Mouse (Mus musculus): ENCODE results near the gene Etnk1.
"Not testable (repeated sequence)": the region's sequence is repeated elsewhere in the genome, so short reads cannot be mapped to it uniquely, and the experiment has no call there.

The Etnk1 gene

DNA sequence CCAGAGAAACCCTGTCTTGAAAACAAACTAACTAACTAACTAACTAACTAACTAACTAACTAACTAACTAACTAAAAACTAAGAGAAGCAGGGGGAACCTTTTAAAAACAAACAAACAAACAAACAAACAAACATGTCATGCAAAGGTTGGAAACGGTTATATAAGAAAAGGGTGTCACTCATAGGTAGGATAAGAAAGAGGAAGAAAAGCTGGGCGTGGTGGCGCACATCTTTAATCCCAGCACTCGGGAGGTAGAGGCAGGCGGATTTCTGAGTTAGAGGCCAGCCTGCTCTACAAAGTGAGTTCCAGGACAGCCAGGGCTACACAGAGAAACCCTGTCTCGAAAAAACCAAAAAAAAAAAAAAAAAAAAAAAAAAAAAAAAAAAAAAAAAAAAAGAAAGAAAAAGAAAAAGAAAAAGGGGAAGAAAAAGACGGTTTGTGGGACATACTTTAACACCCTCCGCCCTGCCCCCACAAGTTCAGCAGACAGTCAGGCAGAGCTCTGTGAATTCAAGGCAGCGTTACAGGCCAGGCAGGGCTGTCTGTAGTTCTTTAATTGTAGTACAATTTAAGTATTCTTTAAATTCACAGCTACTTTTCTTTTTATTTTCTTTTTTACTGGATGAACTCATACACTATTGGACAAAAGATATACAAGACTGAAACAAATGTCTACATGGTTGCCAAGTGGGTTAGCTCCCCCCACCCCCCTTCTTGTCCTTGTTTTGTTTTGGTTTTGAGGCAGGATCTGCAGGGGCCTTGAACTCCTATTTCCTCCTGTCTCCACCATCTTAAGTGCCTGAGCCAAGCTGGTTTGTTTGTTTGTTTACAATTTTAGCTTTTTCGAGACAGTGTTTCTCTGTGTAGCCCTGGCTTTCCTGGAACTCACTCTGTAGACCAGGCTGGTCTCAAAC is 15.7 kb upstream of the Etnk1 start:
- DNase-seq (ENCODE audit: low spot score): not testable (repeated sequence)

DNA sequence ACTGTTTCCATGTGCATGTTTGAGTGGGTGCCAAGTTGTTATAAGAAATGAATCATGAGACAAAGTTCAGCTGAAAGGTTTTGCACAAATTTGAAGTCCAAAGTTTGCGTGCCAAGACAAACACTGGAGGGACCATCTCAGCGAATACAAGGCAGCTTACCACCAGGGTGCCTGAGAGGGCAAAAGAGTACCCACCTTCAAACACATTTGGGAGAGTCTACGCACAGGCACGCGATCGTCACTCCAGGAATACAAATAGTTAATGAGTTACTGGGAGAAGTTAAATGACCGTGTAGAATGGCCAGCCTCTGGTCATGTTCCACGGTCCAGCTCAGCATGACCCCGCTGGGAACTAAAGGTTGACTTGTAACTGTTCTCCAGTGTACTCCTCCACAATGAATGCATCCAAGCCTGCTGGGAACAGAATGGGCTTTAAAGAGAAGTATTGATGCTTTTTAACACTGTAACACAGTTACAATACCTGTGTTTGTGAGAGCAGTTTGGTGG is 14.6 kb upstream of the Etnk1 start:
- DNase-seq (ENCODE audit: low spot score): no peak

DNA sequence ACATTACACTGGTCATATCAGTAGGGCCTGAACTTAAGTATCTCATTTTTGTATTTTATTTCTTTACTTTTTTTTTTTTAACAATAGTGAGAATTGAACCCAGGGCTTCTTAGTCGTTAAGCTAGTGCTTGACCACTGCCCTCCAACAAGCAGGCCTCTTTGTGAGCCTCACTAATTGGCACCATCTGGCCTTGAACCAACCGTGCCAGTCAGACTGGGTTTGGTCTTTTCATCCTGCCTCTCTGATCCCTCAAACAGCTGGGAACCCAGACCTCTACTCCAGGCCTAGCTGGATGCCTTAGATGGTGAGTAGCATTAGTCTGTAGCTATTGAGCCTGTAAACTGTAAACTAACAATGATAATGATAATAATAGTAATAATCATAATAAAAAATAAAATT is 13.9 kb upstream of the Etnk1 start:
- DNase-seq (ENCODE audit: low spot score): no peak

DNA sequence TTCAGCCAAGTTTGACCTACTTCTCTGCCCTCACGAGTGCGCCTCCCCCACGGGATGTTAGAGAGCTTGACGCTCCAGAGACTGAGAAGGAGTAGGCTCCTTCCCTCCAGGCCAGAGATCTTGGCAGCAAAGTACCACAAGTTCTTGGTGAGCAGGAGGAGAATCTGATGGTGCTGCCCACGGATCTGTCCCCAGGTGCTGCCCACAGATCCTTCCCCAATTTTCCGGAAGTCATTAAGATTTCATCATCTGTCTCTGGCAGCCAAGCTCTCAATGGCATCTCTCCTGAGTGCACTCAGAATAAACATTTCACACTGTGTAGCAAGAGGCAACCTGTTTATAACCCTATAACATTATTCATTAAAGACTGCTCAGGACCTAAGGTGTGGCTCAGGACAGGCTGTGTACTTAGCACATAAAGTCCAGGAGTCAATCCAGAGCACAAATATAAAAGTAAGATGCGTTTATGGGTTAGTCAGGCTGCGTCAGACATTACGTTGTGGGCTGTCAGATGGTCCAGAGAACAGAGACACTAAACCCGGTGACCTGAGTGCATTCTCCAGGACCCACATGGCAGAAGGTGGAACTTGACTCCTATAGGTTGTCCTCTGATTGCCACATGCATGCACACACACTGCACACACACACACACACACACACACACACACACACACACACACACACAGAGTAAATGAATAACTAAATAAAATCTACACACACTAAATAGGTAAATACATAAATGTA is 13.1 kb upstream of the Etnk1 start:
- no peak for DNase-seq (ENCODE audit: low spot score)

DNA sequence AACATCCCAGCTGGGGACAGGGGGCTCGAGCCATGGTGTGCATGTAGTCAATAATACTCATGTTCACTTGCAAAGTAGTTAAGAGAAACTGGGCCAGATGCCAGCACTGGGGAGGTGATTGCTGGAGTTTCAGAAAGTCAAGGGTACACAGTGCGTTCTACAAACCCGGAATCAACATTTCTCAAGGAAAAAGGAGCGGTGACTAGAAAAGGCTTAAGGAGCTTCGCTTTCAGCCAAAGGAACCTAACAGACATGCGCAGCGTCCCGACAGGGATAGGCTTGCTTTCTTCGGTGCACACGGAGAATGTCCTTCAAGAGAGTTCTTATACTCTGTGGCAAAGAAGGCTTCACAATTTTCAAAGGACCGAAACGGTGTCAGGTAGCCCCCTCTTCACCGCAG is 12.1 kb upstream of the Etnk1 start:
- DNase-seq (ENCODE audit: low spot score): peak; percentile 44

DNA sequence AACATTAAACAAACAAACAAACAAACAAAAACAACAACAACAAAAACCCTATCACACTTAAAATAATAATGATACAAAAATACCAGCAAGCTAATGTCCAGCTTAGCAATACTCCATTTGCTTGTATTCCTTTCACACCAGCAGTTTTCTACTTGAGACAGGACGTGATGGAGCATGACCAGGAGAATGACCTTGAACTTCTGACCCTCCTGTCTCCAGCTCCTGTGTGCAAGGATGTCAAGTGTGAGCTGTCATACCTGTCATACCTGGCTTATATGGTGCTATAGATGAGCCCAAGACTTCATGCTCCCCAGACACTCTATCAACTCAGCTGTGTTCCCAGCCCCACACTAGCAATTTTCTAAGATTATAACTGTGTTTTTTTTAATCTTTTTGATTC is 11.0 kb upstream of the Etnk1 start:
- DNase-seq (ENCODE audit: low spot score): no peak

DNA sequence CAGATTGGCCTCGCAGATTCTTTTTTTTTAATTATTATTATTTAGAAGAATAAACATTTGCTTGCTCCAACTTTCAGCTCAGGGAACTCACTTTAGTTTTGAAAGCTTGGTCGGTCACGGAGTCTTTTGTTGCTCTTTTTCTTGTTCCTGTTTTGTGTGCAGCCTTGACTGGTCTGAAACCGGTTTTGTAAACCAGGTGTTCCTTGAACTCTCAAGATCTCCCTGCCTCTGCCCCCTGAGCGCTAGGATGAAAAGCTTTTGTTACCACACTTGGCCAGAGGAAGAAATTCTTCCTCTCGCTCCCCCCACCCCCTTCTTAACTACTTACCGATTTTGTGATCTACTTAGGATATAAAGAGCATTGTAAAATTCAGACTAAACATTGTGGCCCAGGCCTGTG is 10.3 kb upstream of the Etnk1 start:
- DNase-seq (ENCODE audit: low spot score): no peak

DNA sequence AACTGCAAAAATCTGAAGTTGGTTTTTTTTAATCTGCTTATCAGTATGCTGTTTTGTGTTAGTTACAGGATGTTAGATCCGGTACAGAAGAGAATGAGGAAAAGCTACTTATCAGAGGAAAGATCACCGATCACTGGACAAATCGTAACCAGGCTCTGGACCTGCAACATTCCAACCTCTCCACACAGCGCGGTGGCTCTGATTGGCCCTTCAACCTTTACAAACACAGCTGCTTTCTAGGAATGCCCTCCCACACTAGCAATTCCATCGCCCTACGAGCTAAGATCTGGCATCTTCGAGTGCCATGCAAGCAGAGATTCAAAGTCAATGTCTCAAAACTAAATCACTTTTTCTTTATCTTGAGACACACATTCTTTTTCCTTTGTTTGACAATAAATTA is 9.6 kb upstream of the Etnk1 start:
- DNase-seq (ENCODE audit: low spot score): no peak

DNA sequence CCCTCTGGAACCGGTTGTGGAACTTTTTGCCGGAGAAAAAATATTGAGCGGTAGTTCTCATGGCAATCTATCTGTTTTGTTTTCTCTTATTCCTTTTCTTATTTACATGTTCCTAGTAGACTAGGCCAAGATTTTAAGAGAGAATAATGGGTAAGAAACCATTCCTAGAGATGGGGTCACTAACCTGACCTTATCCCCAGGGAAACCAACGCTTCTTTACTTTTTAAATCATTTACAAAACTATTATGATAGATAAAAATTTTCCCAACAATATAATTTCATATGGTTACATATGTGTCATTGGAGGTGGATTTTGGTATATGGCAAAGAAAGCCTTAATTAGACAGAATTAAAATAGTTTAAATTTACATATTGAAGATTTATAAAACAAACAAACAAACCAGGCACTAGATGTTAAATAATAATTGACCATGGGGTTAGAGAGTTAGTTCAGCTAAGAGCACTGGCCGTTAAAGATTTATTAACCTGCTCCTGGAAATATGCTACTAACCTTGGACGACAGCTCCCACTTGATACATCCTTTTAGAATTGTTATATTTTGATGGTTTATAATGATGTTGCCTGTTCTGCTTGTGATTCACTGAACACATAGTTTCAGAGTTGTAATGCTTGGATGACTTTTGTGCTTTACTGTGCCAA is 6.3 kb upstream of the Etnk1 start:
- no peak for DNase-seq (ENCODE audit: low spot score)

DNA sequence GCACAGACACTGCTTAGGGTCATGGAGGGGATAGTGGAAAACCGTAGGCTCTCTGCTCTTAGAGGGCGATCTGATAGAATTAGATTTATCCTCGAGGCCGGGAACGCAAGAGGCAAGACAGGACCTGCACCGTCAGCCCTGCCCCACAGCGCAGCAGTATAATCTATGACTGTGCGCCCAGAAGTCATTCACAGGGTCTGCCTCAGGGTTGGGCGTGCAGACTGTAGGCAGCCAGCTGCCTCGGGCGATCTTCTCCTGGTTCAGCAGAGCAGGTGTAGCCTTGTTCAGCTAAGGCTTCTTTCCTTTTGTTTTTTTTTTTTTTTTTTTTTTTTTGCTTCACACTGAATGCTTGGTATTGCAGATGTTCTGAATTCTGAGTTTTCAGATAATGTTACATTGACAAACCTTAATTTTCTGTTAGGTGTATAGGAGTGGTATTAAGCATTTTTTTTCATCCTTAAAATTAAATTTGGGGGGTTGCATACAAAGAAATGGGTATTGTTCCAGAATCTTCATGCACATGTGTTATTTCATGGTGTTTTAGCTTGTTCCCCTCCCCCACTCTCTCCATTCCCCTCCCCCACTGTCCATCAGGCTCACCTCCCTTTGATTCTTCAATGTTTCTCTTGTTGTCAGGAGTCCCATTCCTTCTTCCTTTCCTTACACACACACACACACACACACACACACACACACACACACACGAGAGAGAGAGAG is 4.7 kb upstream of the Etnk1 start:
- no peak for DNase-seq (ENCODE audit: low spot score)

DNA sequence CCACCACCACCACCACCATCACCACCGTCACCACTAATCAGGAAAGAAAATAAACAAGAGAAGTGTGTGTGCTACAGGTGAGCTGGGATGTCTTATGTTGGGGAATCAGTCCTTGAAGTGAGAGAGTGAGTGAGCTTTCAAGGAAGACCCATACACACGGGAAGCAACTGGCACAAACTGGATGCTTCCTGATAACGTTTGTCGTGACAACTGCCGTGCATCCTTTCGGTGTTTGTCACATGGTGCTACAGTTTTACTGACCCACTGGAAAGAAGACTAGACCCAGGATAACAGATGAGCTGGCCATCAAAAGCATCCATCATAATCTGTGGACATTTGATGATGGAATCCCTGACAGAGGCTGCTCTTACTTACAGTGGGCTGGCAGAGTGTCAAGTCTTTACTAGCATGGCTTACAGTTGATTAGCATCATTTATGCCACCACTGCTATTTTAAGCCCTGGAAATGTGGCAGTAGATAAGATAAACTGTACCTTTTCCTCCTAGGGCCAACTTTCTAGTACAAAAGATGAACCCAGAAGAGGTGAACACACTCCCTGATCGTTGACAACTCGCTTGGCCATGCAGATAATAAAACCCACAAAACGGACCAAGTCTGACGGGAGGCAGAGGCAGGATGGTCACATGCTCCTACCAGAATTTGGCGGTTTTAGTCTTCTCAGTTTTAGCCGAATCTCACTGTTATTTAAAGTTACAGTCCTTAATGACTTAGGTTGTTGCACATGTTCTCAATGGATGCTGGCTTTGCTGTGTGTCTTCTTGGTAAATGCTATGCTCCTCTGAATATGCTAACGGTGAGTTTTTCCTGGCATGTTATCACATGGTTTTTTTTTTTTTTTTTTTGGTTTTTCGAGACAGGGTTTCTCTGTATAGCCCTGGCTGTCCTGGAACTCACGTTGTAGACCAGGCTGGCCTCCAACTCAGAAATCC is 2.8 kb upstream of the Etnk1 start:
- no peak for DNase-seq (ENCODE audit: low spot score)

DNA sequence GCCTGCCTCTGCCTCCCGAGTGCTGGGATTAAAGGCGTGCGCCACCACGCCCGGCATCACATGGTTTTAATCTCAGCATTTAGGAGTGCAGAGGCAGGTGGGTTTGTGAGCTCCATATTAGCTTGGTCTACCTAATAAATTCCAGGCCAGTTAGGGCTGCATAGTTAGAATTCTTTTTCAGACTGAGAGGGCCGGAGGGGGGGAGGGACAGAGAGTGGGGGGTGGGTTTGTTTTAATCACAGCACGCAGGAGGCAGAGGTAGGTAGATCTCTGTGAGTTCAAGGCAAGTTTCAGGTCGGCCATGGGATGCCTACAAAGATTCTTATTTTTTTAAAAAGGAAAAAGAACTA is 2.1 kb upstream of the Etnk1 start:
- DNase-seq (ENCODE audit: low spot score): no peak

DNA sequence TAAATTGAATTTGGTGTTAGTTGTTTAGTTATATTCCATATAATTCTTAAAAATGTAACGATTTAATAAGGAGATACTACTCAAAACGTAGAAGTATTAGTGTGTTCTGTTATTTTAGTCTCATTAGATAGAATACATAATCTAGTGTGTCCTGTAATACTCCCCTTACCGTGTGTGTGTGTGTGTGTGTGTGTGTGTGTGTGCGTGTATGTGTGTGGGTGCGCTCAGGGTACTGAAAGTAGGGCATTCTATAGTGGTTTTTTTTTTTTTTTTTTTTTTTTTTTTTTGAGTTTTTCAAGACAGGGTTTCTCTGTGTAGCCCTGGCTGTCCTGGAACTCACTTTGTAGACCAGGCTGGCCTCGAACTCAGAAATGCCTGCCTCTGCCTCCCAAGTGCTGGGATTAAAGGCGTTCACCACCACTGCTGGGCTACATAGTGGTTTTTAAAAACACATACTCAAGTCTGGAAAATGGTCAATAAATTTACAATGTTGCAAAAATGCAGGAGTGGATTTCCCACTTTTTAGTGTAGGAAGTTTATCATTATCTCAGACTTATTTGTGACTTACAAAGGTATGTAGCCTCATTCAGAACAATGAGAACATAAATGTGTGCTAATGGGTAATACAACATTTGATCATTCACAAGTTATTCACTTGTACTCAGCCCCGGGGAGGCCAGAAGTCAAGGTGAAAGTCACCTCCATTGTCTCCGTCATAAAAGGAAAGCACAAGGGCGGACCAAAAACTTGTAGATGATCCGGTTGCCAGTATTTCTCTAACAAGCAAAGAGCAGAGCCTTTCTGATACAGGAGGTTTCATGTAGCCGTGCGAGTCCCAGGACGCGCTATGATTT is 1.4 kb upstream of the Etnk1 start:
- DNase-seq (ENCODE audit: low spot score): no peak

DNA sequence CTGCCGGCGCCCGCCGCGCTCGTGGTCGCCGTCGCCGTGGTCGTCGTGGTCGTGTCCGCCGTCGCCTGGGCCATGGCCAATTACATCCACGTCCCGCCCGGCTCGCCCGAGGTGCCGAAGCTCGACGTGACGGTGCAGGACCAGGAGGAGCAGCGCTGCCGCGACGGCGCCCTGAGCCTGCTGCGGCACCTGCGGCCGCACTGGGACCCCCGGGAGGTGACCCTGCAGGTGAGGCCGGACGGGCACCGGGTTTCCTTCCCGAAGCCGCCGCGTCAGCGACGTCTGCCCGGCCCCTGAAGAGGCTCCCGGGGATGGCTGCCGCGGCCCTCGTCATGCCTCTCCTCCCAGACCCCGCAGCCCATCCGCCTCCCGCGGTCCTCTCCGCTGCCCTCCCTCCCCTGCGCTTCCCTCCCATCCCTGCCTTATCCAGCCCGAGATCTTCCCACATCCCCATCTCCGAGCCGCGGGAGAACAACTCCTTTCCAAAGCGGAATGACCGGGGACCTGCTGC is 443 bp downstream of the Etnk1 start:
- no peak for DNase-seq (ENCODE audit: low spot score)

DNA sequence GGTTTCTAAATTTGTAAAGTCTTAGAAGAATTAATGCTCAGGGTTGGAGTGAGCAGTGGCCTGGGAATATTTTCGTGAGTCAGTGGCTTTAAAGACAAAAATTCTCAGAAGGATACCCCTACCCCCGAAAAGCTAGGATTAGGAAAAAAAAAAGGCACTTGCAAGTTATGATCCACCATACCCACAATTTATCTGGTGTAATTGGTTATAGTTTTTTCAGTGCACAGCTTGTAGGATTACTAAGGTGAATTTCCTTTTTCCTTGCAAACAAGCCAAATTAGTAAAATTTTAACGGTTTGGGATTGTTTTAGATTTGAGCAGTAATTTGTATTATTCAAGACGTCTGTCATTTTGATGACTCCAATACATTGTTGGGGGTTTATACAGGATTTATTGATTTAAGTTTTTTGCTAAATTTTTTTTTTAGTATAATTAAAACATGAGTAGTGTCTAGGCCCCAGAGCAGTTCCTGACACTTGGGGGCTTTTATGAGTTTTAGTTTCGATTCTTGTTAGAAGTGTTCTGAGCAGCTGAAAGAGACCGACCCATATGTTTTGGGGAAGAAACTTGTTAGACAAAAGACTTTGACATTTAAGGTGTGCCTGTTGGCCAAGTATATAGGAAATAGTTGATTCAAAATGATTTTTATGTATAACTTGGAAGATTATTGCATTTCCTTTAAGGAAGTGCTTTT is 1.1 kb downstream of the Etnk1 start:
- no peak for DNase-seq (ENCODE audit: low spot score)

DNA sequence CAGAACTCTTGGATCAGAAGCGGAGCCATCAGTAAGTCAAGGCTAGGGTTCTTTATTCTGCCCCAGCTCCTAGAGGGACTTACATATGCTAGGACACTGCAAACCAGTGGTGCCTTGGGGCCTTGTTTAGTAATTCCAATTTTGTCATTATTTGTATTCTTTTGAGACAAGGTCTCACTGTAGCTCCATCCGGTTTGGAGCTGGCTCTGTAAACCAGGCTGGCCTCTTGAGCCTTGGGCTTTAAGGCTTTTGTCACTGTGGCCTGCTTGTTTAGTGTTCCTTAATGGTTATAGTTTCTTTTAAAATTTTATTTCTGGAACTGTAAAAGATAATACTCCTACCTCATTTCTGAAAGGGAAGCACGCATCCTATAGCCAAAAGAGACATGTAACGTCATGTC is 2.4 kb downstream of the Etnk1 start:
- no peak for DNase-seq (ENCODE audit: low spot score)

DNA sequence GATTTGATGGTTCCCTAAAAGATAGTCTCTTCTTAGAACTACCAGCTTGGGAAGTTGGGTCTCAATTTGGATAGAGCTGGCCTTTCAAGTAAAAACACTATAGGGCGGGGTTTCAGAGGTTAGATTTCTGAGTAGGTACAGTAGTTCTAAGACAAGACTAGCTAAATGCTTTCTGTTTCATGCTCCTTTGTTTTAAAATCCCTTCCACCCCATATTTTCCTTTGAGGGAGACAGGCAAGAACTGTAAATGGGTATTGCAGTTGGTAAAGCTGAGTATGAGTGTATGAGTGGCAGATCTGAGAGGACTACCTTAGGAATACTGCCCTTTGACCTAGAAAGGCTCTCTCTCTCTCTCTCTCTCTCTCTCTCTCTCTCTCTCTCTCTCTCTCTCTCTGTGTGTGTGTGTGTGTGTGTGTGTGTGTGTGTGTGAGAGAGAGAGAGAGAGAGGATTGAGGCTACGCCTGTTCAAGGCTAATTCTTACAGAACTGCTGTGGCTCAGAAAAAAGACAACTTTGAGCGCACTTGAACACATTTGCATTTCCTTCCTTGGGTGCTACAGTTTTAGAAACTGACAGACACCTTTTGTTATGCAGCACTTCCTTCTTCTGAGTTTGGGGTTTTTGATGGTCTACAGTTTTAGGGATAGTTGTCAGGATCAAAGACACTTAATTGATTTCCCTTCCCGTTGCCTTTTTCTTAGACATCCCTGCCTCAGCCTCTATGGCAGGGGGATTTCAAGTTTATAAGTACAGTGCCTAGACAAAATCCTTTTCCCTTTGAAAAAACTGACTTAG is 3.3 kb downstream of the Etnk1 start:
- no peak for DNase-seq (ENCODE audit: low spot score)

DNA sequence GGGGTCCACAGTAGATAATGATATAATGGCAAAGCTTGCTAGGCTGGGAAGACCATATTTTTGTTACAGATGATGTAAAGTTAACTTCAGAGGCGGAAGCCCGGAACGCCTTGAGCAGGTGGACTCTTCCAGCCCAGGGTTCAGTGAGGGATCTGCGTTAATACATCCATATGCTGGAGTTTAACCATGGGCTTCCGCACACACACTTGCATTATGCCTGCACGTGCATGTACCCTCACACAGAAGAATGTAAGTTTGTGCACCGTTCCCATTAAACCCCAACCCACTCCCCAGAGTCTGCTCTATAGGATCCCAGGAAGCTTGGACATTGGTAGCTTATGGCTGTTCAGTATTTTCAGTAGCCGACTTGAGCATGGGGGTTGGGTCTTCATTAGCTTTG is 4.0 kb downstream of the Etnk1 start:
- DNase-seq (ENCODE audit: low spot score): no peak
